Mouse (Mus musculus) frontal cortex, adult 2 months (tissue): ENCODE measurements around the gene Pkn2. TPM values are rescaled to one million over a fixed set of nuclear protein-coding genes. Genes with fewer than 3 reads are reported as not detected.

Experiments used
- DNase-seq, 2 experiments: peaks; one replicate each; pipeline ENCODE4 v3.0.0; 2022; ENCODE audit warnings: low spot score in 1 of 2; ENCODE audit errors: extremely low spot score in 1 of 2
- polyA plus RNA-seq: library from polyadenylated mRNA; depleted of rRNA; stranded (reverse); fragments of >200 nt; gene quantifications from 2 replicates; pipeline ENCODE4 v1.2.3, GENCODE M21; 2012; rRNA removed

The Pkn2 gene
- polyA plus RNA-seq: 12.6 and 14.1 TPM in 2 replicates

- peak; percentile 96 to 98 for DNase-seq
Observed at GRCm38 (mm10) chr3:142881872-142882623, at the start of gene Pkn2. TSS of gene Pkn2 (minus strand) at chr3:142882004.

GRCm38 (mm10) chr3:142929906-142930305 lies 48.1 kb upstream of the Pkn2 start:
- no peak for DNase-seq

- no peak for DNase-seq
Observed at GRCm38 (mm10) chr3:142927311-142927710, 45.5 kb upstream of the Pkn2 start.

GRCm38 (mm10) chr3:142924831-142925348 lies 43.1 kb upstream of the Pkn2 start:
- no peak for DNase-seq

- DNase-seq: no peak
Observed at GRCm38 (mm10) chr3:142919070-142919469, 37.3 kb upstream of the Pkn2 start.

GRCm38 (mm10) chr3:142917760-142918439 lies 36.1 kb upstream of the Pkn2 start:
- DNase-seq: no peak

GRCm38 (mm10) chr3:142917171-142917570 lies 35.4 kb upstream of the Pkn2 start:
- no peak for DNase-seq

- no peak for DNase-seq
Observed at GRCm38 (mm10) chr3:142913295-142913694, 31.5 kb upstream of the Pkn2 start.

- DNase-seq: no peak
Observed at GRCm38 (mm10) chr3:142899683-142900082, 17.9 kb upstream of the Pkn2 start.

- no peak for DNase-seq
Observed at GRCm38 (mm10) chr3:142898949-142899396, 17.2 kb upstream of the Pkn2 start.

- DNase-seq: no peak
Observed at GRCm38 (mm10) chr3:142890442-142890841, 8.6 kb upstream of the Pkn2 start.

- DNase-seq: no peak
Observed at GRCm38 (mm10) chr3:142886963-142887362, 5.2 kb upstream of the Pkn2 start.

GRCm38 (mm10) chr3:142884594-142884993 lies 2.8 kb upstream of the Pkn2 start:
- no peak for DNase-seq

- DNase-seq: peak in 1 of 2 experiments; percentile 16
Observed at GRCm38 (mm10) chr3:142881589-142881871, 274 bp downstream of the Pkn2 start.

GRCm38 (mm10) chr3:142880790-142881588 lies 815 bp downstream of the Pkn2 start:
- DNase-seq: no peak

GRCm38 (mm10) chr3:142863236-142863635 lies 18.6 kb downstream of the Pkn2 start:
- DNase-seq: no peak

- no peak for DNase-seq
Observed at GRCm38 (mm10) chr3:142856832-142857231, 25.0 kb downstream of the Pkn2 start.

GRCm38 (mm10) chr3:142855961-142856472 lies 25.8 kb downstream of the Pkn2 start:
- no peak for DNase-seq

- DNase-seq: no peak
Observed at GRCm38 (mm10) chr3:142852911-142853310, 28.9 kb downstream of the Pkn2 start.

- peak in 1 of 2 experiments; percentile 54 for DNase-seq
Observed at GRCm38 (mm10) chr3:142851631-142852030, 30.2 kb downstream of the Pkn2 start.

- DNase-seq: no peak
Observed at GRCm38 (mm10) chr3:142839961-142840360, 41.8 kb downstream of the Pkn2 start.
